Mouse (Mus musculus): ENCODE results near the gene Hadha. TPM values are rescaled to one million over a fixed set of nuclear protein-coding genes. Genes with fewer than 3 reads are reported as not detected.

Hadha gene
- polyA plus RNA-seq, 1 experiment: 31.6 TPM

DNA sequence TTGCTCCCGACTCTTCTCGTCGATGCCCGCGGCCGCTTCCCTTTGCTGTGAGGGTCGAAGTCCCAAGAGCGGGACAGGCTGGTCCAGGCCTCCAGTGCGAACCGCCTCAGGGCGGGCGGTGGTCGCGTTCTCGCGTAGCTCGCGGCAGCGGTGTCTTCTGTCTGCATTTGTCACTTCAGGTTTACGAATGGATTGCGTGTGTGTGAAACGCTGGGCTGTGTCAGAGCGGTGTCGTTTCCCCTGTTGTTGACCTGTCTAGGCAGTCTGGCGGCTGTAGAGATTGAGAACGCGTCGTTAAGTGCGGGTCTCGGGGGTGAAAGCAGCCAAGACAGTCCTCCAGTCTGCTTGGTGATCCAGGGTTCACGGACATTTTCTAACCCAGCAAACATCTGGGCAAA, 432 bp upstream of the Hadha start:
- Histone ChIP-seq H3K36me3 (replicated peaks; ENCODE audit: low read length) (peaks cover 12% of the 10 kb centered on the region), H3K9me3 (no peaks in the 10 kb centered on the region), H3K4me3 (replicated peaks) (peak overlapping the region; percentile 99), H3K27me3 (replicated peaks) (no peaks in the 10 kb centered on the region), H3K4me1 (peaks cover 35% of the 10 kb centered on the region)
- TF ChIP-seq FLI1 (IDR thresholded peaks at IDR 0.05; ENCODE audit: low read length): no peak
- TF ChIP-seq GATA1 (IDR thresholded peaks at IDR 0.05; ENCODE audit: borderline replicate concordance, low read length): no peak

DNA sequence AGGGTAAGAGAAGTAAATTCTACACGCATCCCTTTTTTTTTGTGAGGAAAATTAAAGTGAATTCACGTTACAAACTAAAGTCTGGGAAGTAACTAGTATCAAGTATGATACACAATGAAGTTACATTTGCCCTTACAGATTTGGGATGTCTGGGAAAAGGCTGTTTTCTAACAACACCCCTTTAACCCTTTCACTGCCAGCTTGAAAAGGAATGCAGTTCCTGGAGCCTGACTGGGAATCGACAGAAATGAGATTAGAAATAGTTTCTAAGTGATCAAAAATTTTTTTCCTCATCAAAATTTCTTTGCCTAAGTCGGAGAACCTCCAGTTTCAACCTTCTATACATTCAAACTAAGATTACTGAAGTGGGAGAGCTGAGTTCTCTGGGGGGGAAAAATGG, 949 bp downstream of the Hadha start:
- H3K4me3 ChIP-seq (replicated peaks): peak overlapping the region; percentile 99
- peaks cover 30% of the 10 kb centered on the region; the same call in 1 of the 2 replicates for H3K4me1 ChIP-seq

DNA sequence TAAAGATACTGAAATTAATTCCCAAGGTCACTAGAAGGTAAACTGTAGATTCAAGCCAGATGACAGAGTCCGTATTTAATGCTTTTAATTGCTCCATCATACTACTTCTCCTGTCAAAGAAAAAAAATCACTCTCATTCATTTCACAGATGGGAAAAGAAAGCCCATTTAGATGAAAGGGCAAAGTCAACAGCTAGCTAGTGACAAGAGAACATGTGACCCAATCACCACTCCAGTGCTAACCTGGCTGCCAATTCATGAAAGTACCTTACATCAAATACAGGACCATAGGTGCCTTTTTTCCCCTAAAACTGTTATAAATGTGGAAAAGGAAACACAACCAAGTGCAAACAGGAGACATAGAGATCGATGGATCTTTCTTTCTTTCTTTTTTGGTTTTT, 1.7 kb downstream of the Hadha start:
- no peak overlapping the region for H3K4me3 ChIP-seq (replicated peaks)

More for the DNA sequence above, 949 bp downstream of the Hadha start:
- peaks cover 15% of the 10 kb centered on the region for H3K36me3 ChIP-seq (replicated peaks; ENCODE audit: low read length)
- TF ChIP-seq GATA1 (IDR thresholded peaks at IDR 0.05; ENCODE audit: borderline replicate concordance, low read length) (no peak), FLI1 (IDR thresholded peaks at IDR 0.05; ENCODE audit: low read length) (no peak)
- no peaks in the 10 kb centered on the region for H3K9me3 ChIP-seq
- H3K27me3 ChIP-seq (replicated peaks): no peaks in the 10 kb centered on the region

DNA sequence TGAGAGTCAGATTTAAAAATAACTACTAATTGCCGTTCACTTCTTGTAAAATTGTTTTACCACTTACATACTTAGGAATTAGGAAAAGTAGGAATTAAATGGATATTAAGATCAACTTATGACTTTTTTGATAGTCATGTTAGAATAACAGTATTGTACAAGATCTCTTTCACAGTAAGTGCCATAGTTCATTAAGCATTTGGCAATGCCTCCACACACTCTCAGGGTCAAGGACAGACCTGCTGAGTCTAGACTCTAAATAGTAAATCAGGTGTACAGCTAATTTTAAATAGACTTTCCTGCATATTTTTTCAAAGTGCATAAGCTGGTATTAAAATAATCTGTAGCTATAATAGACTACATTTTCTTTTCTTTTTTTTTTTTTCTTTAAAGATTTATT, 2.5 kb downstream of the Hadha start:
- no peak for TF ChIP-seq FLI1 (IDR thresholded peaks at IDR 0.05; ENCODE audit: low read length)
- TF ChIP-seq GATA1 (IDR thresholded peaks at IDR 0.05; ENCODE audit: borderline replicate concordance, low read length): no peak
- Histone ChIP-seq H3K4me3 (replicated peaks) (no peak overlapping the region), H3K4me1 (peaks cover 29% of the 10 kb centered on the region), H3K9me3 (no peaks in the 10 kb centered on the region), H3K36me3 (replicated peaks; ENCODE audit: low read length) (peaks cover 29% of the 10 kb centered on the region), H3K27me3 (replicated peaks) (no peaks in the 10 kb centered on the region)

More for the DNA sequence above, 1.7 kb downstream of the Hadha start:
- TF ChIP-seq GATA1 (IDR thresholded peaks at IDR 0.05; ENCODE audit: borderline replicate concordance, low read length) (no peak), FLI1 (IDR thresholded peaks at IDR 0.05; ENCODE audit: low read length) (no peak)
- no peaks in the 10 kb centered on the region for H3K27me3 ChIP-seq (replicated peaks)
- peaks cover 31% of the 10 kb centered on the region for H3K4me1 ChIP-seq
- H3K9me3 ChIP-seq: no peaks in the 10 kb centered on the region
- peaks cover 21% of the 10 kb centered on the region for H3K36me3 ChIP-seq (replicated peaks; ENCODE audit: low read length)

DNA sequence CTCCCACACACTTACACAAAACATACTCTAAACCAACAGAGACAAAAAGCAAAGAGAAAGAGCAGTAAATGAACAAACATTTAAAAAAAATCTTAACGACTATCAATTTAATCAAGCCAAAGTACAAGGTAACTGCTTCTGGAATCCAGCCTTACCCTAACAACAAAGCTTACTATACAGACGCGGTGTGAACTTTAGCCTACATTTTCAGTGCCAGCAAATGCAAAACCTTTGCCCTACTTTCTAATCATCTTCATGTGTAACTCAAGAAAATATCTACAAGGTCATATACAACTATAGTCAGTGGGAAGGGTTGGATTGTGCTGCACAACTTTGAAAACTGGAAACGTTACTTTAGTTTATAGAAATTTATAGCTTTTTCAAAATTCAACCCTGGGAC, 3.0 kb downstream of the Hadha start:
- Histone ChIP-seq H3K36me3 (replicated peaks; ENCODE audit: low read length) (peaks cover 33% of the 10 kb centered on the region), H3K9me3 (no peaks in the 10 kb centered on the region), H3K4me1 (peaks cover 27% of the 10 kb centered on the region), H3K27me3 (replicated peaks) (no peaks in the 10 kb centered on the region), H3K4me3 (replicated peaks) (no peak overlapping the region)
- TF ChIP-seq FLI1 (IDR thresholded peaks at IDR 0.05; ENCODE audit: low read length) (no peak), GATA1 (IDR thresholded peaks at IDR 0.05; ENCODE audit: borderline replicate concordance, low read length) (no peak)

DNA sequence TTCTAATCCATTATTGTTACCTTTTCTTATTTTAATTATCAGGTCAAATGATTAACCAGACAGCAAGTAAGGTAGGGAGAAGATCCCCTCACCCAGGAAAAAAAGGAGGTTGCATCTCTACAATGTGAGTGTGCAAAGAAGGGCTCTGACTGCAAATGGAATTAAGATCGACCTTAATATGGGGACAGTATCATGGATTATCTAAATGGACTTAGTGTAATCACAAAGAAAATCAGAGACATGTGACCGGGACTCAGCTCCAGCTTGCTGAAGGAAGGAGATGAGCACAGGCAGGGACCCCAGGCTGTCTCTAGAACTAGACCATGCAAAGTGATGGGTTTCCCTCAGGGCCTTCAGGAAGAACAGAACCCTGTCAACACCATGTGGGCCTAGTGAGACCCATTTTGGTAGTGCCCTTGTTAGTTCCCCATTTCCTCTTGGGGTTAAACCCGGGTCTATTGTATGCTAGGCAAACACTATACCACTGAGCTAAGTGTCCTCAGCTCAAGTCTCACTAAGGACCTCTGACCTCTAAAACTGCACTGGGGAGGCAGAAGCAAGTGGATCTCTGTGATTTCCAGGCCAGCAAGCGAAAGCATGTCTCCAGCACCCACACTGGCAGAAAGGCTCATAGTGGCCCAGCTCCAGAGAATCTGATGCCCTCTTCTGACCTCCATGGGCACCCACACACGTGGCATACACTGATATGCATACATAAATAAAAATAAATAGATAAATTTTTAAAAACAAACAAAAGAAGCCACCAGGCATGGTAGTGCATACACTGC, 6.6 kb downstream of the Hadha start:
- H3K27me3 ChIP-seq (replicated peaks): no peaks in the 10 kb centered on the region
- H3K36me3 ChIP-seq (replicated peaks; ENCODE audit: low read length): peaks cover 68% of the 10 kb centered on the region
- no peaks in the 10 kb centered on the region for H3K9me3 ChIP-seq
- H3K4me3 ChIP-seq (replicated peaks): no peak overlapping the region
- TF ChIP-seq GATA1 (IDR thresholded peaks at IDR 0.05; ENCODE audit: borderline replicate concordance, low read length): no peak
- TF ChIP-seq FLI1 (IDR thresholded peaks at IDR 0.05; ENCODE audit: low read length): no peak
- H3K4me1 ChIP-seq: peaks cover 19% of the 10 kb centered on the region

DNA sequence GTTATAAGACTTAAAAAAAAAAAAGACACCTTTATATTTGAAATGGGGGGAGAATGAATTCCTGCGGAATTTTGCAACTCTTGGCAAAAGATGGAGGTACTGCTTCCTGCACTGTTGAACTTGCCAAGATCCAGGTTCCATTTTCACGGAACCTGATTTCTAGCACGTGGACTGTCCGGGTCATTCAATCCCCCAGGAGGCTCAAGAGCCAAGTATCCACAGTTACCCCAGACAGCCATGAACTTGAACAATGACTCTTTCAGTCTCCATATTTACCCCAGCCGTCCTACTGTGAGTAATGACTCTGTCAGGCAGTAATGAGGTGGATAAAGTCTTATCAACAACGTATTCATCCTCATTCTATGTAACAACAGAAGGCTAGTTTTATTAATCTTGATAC, 8.4 kb downstream of the Hadha start:
- Histone ChIP-seq H3K27me3 (replicated peaks) (no peaks in the 10 kb centered on the region), H3K36me3 (replicated peaks; ENCODE audit: low read length) (peaks cover 86% of the 10 kb centered on the region), H3K4me3 (replicated peaks) (no peak overlapping the region), H3K4me1 (peaks cover 17% of the 10 kb centered on the region), H3K9me3 (no peaks in the 10 kb centered on the region)
- TF ChIP-seq GATA1 (IDR thresholded peaks at IDR 0.05; ENCODE audit: borderline replicate concordance, low read length) (no peak), FLI1 (IDR thresholded peaks at IDR 0.05; ENCODE audit: low read length) (no peak)

DNA sequence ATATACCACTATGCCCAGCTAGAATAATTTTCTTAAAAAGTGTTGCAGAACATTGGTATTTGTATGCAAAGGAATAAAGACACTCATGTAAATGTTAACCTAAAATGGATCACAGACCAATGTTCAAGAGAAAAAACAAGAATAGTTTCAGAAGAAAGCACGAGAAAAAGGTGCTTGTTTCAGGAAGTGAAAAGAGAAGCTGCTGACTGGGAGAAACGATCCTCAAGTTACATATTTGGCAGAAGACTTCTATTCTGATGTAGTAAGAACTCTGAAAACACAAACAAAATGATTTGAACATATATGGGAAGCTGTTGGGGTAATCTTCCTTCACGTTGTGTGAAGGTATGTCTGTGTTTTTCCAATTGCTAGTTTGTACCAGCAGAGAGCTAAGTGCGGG, 16.8 kb downstream of the Hadha start:
- Histone ChIP-seq H3K4me3 (replicated peaks) (no peak overlapping the region), H3K4me1 (peaks cover 8% of the 10 kb centered on the region; the same call in 1 of the 2 replicates), H3K9me3 (no peaks in the 10 kb centered on the region), H3K36me3 (replicated peaks; ENCODE audit: low read length) (peaks cover 96% of the 10 kb centered on the region), H3K27me3 (replicated peaks) (no peaks in the 10 kb centered on the region)
- TF ChIP-seq FLI1 (IDR thresholded peaks at IDR 0.05; ENCODE audit: low read length) (no peak), GATA1 (IDR thresholded peaks at IDR 0.05; ENCODE audit: borderline replicate concordance, low read length) (no peak)

DNA sequence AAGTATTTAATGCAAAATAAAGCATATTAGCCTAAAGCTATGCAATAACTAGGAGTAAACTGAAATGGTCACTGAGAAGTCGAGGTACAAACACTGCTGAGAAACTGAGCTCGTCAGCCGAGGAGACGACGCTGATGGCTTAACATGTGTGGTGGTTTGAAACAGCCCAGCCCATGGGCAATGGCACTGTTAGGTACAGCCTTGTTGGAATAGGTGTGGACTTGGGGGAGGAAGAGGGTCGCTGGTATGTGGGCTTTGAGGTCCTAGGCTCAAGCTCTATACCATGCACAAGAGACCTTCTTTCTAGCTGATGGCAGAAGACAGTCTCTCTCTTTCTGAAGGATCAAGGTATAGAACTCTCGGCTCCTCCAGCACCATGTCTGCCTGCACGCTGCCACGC, 17.7 kb downstream of the Hadha start:
- TF ChIP-seq GATA1 (IDR thresholded peaks at IDR 0.05; ENCODE audit: borderline replicate concordance, low read length) (no peak), FLI1 (IDR thresholded peaks at IDR 0.05; ENCODE audit: low read length) (no peak)
- H3K27me3 ChIP-seq (replicated peaks): no peaks in the 10 kb centered on the region
- H3K4me1 ChIP-seq: peaks cover 9% of the 10 kb centered on the region; the same call in 1 of the 2 replicates
- no peaks in the 10 kb centered on the region for H3K9me3 ChIP-seq
- H3K36me3 ChIP-seq (replicated peaks; ENCODE audit: low read length): peaks cover 96% of the 10 kb centered on the region
- no peak overlapping the region for H3K4me3 ChIP-seq (replicated peaks)

DNA sequence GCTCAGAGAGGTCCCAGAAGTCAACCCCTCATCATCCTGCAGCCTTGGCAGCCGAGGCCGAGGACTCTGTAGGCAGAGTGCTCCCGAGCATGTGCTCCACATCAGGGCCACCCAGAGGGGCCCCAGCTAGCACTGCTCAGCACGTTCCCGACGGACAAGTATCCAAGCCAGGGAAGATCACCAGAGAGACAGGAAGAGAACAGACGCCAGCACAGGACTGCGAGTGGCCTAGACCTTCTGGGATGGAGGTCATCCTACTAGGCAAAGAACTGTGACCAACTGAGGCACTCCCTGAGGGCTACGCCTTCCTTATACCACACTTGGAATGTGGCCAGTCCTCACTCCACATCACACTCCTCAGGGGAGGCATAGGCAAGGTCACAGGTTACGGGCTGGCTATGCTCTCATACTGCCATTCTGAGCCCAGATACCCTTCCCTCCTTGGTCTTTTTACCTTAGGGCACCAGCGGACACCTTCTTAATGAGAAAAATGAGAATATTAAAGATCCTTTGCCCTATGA, 19.2 kb downstream of the Hadha start:
- no peak for TF ChIP-seq FLI1 (IDR thresholded peaks at IDR 0.05; ENCODE audit: low read length)
- no peak for TF ChIP-seq GATA1 (IDR thresholded peaks at IDR 0.05; ENCODE audit: borderline replicate concordance, low read length)
- H3K36me3 ChIP-seq (replicated peaks; ENCODE audit: low read length): peaks cover 94% of the 10 kb centered on the region
- no peaks in the 10 kb centered on the region for H3K9me3 ChIP-seq

More for the DNA sequence above, 19.2 kb downstream of the Hadha start:
- H3K27me3 ChIP-seq (replicated peaks): no peaks in the 10 kb centered on the region
- peaks cover 11% of the 10 kb centered on the region; the same call in 1 of the 2 replicates for H3K4me1 ChIP-seq
- H3K4me3 ChIP-seq (replicated peaks): no peak overlapping the region

All from megakaryocyte, embryonic 14.5 days (primary cell).